Mouse (Mus musculus) stomach, embryonic 15.5 days (tissue): ENCODE measurements around the gene Gm10647. TPM values are rescaled to one million over a fixed set of nuclear protein-coding genes. Genes with fewer than 3 reads are reported as not detected.

Source experiments
- polyA plus RNA-seq: library from polyadenylated mRNA; unstranded; fragments of >200 nt; fragmentation: Nextera tagmentation; extraction: Ambion mirVana; gene quantifications from 2 replicates; pipeline ENCODE4 v1.2.1, GENCODE M21; 2015

Gene Gm10647
- polyA plus RNA-seq, 1 experiment from 2014 or later, result 0.80 TPM

Other genes with a start within 250 kb of the Gm10647 start
- 60.9 and 64.6 TPM in 2 replicates for gene Usp3, start 203.9 kb upstream of the Gm10647 start, polyA plus RNA-seq
- 10.0 and 13.0 TPM in 2 replicates for gene Car12, start 83.4 kb upstream of the Gm10647 start, polyA plus RNA-seq
- gene Aph1b, start 1.5 kb upstream of the Gm10647 start, polyA plus RNA-seq, result 8.4 and 9.1 TPM in 2 replicates
- gene Aph1c, start 37.7 kb downstream of the Gm10647 start, polyA plus RNA-seq, result 5.1 and 5.7 TPM in 2 replicates
- gene Rab8b, start 122.6 kb downstream of the Gm10647 start, polyA plus RNA-seq, result 24.8 and 25.0 TPM in 2 replicates
- 840 and 853 TPM in 2 replicates for gene Rps27l, start 149.0 kb downstream of the Gm10647 start, polyA plus RNA-seq
- 9.5 and 10.5 TPM in 2 replicates for gene Lactb, start 178.4 kb downstream of the Gm10647 start, polyA plus RNA-seq